Mouse (Mus musculus): ENCODE results near the gene Padi4.

DNA sequence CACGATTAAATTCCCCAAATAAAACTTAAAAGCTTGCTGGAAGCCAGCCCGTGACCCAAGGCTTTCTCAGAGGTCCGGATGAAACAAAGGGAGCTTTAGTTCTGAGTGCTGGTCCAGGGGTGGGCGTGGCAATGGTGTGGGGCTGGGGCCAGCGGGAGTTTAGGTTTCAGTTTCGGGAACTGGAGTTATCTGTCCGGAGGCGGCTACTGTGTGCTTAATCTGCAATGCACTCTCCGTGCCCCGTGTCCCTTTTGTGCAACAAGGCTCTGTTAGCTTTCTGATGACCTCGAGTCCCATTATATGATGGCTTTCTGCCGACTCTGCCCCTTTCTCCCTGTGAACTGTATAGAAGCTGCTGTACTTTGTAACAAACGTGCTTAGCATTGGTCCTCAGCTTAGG, 3.6 kb downstream of the Padi4 start:
- no peak for TF ChIP-seq CTCF (IDR thresholded peaks at IDR 0.05; ENCODE audit: extremely low read depth, insufficient read length, insufficient replicate concordance, low read depth, low read length)
- TF ChIP-seq POLR2A (IDR thresholded peaks at IDR 0.05; ENCODE audit: low read depth, low read length), result peak; percentile 13; the same call in 1 of the 2 replicates
